Mouse (Mus musculus) spleen, adult 2 months (tissue): ENCODE measurements at regions not wholly inside any gene's neighbourhood (a gene's known extent, or its start where the extent isn't known, plus 50 kb on each side); places are given as distances from the start of the nearest gene placed in this dataset.

Experiments
- CTCF ChIP-seq: fragments of 200-500 bp; IDR thresholded peaks from 2 replicates; pipeline ENCODE4 v1.5.1; 2011; ENCODE audit warnings: mild to moderate bottlenecking, inconsistent platforms; ENCODE audit not compliant: insufficient read depth, insufficient read length, insufficient replicate concordance; ENCODE audit errors: extremely low read depth
- POLR2A ChIP-seq: fragments of 200-500 bp; IDR thresholded peaks from 2 replicates; pipeline ENCODE4 v1.6.1; 2011; ENCODE audit warnings: low read depth, low read length, inconsistent platforms

DNA sequence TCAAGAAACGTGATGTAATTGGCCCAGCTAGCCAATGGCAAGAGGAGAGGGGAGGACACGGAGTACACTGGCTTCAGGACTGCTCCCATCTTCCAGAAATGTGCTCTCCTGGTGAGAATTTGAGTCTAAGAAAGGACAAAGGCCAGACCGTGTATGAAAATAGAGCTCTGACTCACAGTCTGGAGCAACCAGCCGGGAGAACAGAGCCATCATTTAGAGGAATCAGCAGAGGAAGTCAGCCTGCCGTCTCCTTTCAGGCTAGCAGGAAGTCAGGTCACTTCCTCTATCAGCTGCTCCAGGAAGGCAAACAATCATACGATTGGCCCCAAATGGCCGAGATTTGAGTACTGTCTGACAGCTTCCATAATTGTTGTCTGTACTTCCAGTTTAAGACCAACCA is 119.0 kb upstream of the Tmpo start:
- TF ChIP-seq POLR2A = no peak
- no peak for TF ChIP-seq CTCF
